Mouse (Mus musculus): Measurements from ENCODE around the gene Kcna2. TPM values are rescaled to one million over a fixed set of nuclear protein-coding genes. Genes with fewer than 3 reads are reported as not detected.

Kcna2 gene
- total RNA-seq (2014; rRNA removed) = 15.5 and 17.2 TPM in 2 replicates
- polyA plus RNA-seq (2015; fragmentation: Nextera tagmentation; extraction: Ambion mirVana) = 1.8 and 2.1 TPM in 2 replicates

- Histone ChIP-seq H3K4me3 (ENCODE audit: low read length) (peak within 1 kb of the TSS; percentile 78), H3K27me3 (ENCODE audit: insufficient read depth, low read length) (no peaks in the 10 kb centered on the region), H3K27ac (peak within 1 kb of the TSS; percentile 94), H3K4me1 (ENCODE audit: insufficient read depth, low read length) (peaks cover 38% of the 10 kb centered on the region), H3K9me3 (ENCODE audit: low read length) (no peaks in the 10 kb centered on the region), H3K9ac (replicated peaks; ENCODE audit: low read length) (peak within 1 kb of the TSS; percentile 81), H3K36me3 (ENCODE audit: insufficient read depth, low read length) (no peaks in the 10 kb centered on the region), H3K4me2 (ENCODE audit: low read depth, low read length) (peak within 1 kb of the TSS; percentile 84)
- DNase-seq (ENCODE audit: low spot score) (peak; percentile 16), ATAC-seq (peak; percentile 24)
- no peak for TF ChIP-seq CTCF (IDR thresholded peaks at IDR 0.05; ENCODE audit: low read depth)
- 2% methylated on average over 16 of the region's 16 CpGs for WGBS
These were observed at the start of gene Kcna2 for GRCm38 (mm10) chr3:107100811-107101455. Kcna2 (plus strand) TSS chr3:107101146.

GRCm38 (mm10) chr3:107061468-107061867 lies 39.5 kb upstream of the Kcna2 start:
- H3K4me3 ChIP-seq (ENCODE audit: low read length) = no peak overlapping the region
- no peaks in the 10 kb centered on the region for H3K9me3 ChIP-seq (ENCODE audit: low read length)
- H3K9ac ChIP-seq (replicated peaks; ENCODE audit: low read length) = no peak overlapping the region
- no peaks in the 10 kb centered on the region for H3K27me3 ChIP-seq (ENCODE audit: insufficient read depth, low read length)
- ATAC-seq = no peak
- no peaks in the 10 kb centered on the region for H3K4me1 ChIP-seq (ENCODE audit: insufficient read depth, low read length)
- no peaks in the 10 kb centered on the region for H3K36me3 ChIP-seq (ENCODE audit: insufficient read depth, low read length)
- 86% methylated on average over 1 of the region's 1 CpGs for WGBS
- TF ChIP-seq CTCF (IDR thresholded peaks at IDR 0.05; ENCODE audit: low read depth) = no peak
- H3K4me2 ChIP-seq (ENCODE audit: low read depth, low read length) = no peak overlapping the region
- DNase-seq (ENCODE audit: low spot score) = no peak
- no peak overlapping the region for H3K27ac ChIP-seq

DNA sequence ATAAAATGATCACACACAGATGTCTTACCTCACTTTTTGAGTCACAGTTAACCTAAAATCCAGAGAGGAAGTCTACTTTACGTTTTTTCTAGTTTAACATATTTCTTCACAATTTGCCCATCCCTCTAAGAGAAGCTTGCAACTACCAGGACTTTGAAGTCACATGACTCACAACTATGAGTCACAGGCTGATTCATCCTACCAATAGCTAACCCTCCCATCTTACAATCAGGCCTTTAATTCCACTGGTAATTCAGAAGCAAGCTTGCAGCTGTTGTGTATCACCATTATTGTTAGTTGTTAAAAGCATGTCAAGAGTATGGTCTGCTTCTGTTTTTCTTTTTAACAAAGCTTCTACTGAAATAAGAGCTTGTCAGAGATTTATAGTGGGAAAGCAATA lies 38.2 kb upstream of the Kcna2 start:
- Histone ChIP-seq H3K9me3 (ENCODE audit: low read length) (no peaks in the 10 kb centered on the region), H3K4me2 (ENCODE audit: low read depth, low read length) (no peak overlapping the region), H3K4me1 (ENCODE audit: insufficient read depth, low read length) (no peaks in the 10 kb centered on the region), H3K4me3 (ENCODE audit: low read length) (no peak overlapping the region), H3K9ac (replicated peaks; ENCODE audit: low read length) (no peak overlapping the region), H3K27ac (no peak overlapping the region), H3K36me3 (ENCODE audit: insufficient read depth, low read length) (no peaks in the 10 kb centered on the region), H3K27me3 (ENCODE audit: insufficient read depth, low read length) (no peaks in the 10 kb centered on the region)
- no peak for DNase-seq (ENCODE audit: low spot score)
- ATAC-seq = no peak
- TF ChIP-seq CTCF (IDR thresholded peaks at IDR 0.05; ENCODE audit: low read depth) = no peak
- 86% methylated on average over 1 of the region's 1 CpGs for WGBS

DNA sequence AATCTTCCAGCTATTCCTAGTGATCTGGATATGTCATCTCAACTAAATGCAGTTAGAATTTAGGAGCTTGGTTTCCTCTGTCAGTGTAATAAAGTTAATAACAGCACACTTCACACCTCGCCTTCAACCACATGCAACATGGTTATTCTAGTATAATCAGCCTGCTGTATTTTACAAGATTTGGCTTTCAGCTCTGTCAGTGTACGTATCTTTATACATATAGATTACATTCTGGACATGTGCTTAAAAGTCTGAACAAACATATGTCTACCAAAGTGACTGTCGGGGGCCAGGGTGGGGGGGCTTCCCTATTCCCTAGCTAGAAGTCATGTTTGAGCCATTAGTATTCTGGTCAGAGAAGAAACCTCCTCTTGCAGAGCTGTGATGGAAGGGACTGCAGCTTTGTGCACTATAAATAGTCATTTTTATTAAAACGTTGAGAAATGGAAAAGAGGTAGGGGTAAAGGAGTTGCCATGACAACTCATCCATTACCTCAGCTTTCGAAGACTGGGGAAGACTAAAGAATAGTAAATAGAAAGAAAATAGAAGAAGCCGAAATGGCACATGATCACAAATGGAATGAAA lies 35.3 kb upstream of the Kcna2 start:
- peak; percentile 30 for DNase-seq (ENCODE audit: low spot score)
- TF ChIP-seq CTCF (IDR thresholded peaks at IDR 0.05; ENCODE audit: low read depth) = no peak
- peak; percentile 78 for ATAC-seq
- WGBS = 51% methylated on average over 6 of the region's 6 CpGs
- Histone ChIP-seq H3K4me2 (ENCODE audit: low read depth, low read length) (no peak overlapping the region), H3K4me3 (ENCODE audit: low read length) (no peak overlapping the region), H3K36me3 (ENCODE audit: insufficient read depth, low read length) (no peaks in the 10 kb centered on the region), H3K27ac (no peak overlapping the region), H3K9me3 (ENCODE audit: low read length) (no peaks in the 10 kb centered on the region), H3K4me1 (ENCODE audit: insufficient read depth, low read length) (no peaks in the 10 kb centered on the region), H3K27me3 (ENCODE audit: insufficient read depth, low read length) (no peaks in the 10 kb centered on the region), H3K9ac (replicated peaks; ENCODE audit: low read length) (no peak overlapping the region)

DNA sequence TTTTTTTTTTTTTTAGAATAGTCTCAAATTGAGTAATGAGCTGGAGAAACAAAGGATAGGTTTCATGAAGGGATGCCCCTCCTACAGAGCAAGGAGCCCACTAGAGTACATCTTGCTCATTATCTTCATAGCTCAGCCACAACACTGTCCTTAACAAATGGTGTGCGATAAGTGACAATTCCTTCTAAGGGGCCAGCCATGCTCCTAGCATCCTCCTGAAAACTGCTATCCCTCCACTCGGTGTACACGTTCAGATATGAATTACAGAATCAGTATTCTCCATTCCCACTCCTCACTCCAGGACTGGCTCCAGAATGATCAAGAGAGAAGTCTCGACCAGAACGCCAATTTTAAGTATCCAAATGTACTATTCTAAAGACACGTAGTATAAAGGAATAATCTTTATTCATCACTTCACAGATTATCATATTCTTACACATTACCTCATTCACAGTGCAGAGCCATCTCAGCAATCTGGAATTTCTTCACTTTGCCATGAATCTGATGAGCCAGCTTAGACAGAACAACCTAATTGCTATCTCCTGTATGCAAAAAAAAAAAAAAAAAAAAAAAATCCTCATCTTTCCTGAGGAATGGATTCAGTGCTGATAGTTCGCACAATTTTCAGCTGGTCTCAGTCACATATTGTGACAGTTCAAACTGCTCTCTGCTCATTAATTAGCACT lies 34.6 kb upstream of the Kcna2 start:
- Histone ChIP-seq H3K9me3 (ENCODE audit: low read length) (no peaks in the 10 kb centered on the region), H3K36me3 (ENCODE audit: insufficient read depth, low read length) (no peaks in the 10 kb centered on the region), H3K27me3 (ENCODE audit: insufficient read depth, low read length) (no peaks in the 10 kb centered on the region), H3K4me2 (ENCODE audit: low read depth, low read length) (no peak overlapping the region), H3K27ac (no peak overlapping the region), H3K4me1 (ENCODE audit: insufficient read depth, low read length) (no peaks in the 10 kb centered on the region), H3K9ac (replicated peaks; ENCODE audit: low read length) (no peak overlapping the region), H3K4me3 (ENCODE audit: low read length) (no peak overlapping the region)
- 65% methylated on average over 7 of the region's 7 CpGs for WGBS
- no peak for TF ChIP-seq CTCF (IDR thresholded peaks at IDR 0.05; ENCODE audit: low read depth)
- DNase-seq (ENCODE audit: low spot score) (no peak), ATAC-seq (peak; percentile 74)

- 75% methylated on average over 6 of the region's 6 CpGs for WGBS
- TF ChIP-seq CTCF (IDR thresholded peaks at IDR 0.05; ENCODE audit: low read depth) = no peak
- Histone ChIP-seq H3K9me3 (ENCODE audit: low read length) (no peaks in the 10 kb centered on the region), H3K27me3 (ENCODE audit: insufficient read depth, low read length) (no peaks in the 10 kb centered on the region), H3K4me2 (ENCODE audit: low read depth, low read length) (no peak overlapping the region), H3K36me3 (ENCODE audit: insufficient read depth, low read length) (no peaks in the 10 kb centered on the region), H3K4me3 (ENCODE audit: low read length) (no peak overlapping the region), H3K27ac (no peak overlapping the region), H3K4me1 (ENCODE audit: insufficient read depth, low read length) (no peaks in the 10 kb centered on the region), H3K9ac (replicated peaks; ENCODE audit: low read length) (no peak overlapping the region)
- ATAC-seq (no peak), DNase-seq (ENCODE audit: low spot score) (no peak)
These were observed 33.7 kb upstream of the Kcna2 start for GRCm38 (mm10) chr3:107067245-107067644.

Measured in hindbrain, postnatal 0 days (tissue).